Mouse (Mus musculus) midbrain, embryonic 12.5 days (tissue): ENCODE data around the gene Olfr1058. TPM values are rescaled to one million over a fixed set of nuclear protein-coding genes. Genes with fewer than 3 reads are reported as not detected.
"Not testable (repeated sequence)": the region's sequence is repeated elsewhere in the genome, so short reads cannot be mapped to it uniquely, and the experiment has no call there.

Experiments
- ATAC-seq: fragments of 200-750 bp; cut with Nextera tagmentation; 2 replicates; pipeline ENCODE4 v1.8.0; 2017; ENCODE audit warnings: low read depth, moderate TSS enrichment, moderate library complexity; ENCODE audit not compliant: low FRiP score
- H3K27ac ChIP-seq: fragments of 300-500 bp; sonication (generic); replicated peaks from 2 replicates; pipeline ENCODE4 v1.5.1; 2016; ENCODE audit warnings: mild to moderate bottlenecking
- H3K27me3 ChIP-seq: fragments of 300-500 bp; sonication (generic); 2 replicates; pipeline ENCODE4 v1.6.1; 2016; ENCODE audit warnings: mild to moderate bottlenecking
- H3K36me3 ChIP-seq: fragments of 300-500 bp; sonication (generic); 2 replicates; pipeline ENCODE4 v1.6.1; 2016
- H3K4me1 ChIP-seq: fragments of 300-500 bp; sonication (generic); 2 replicates; pipeline ENCODE4 v1.6.1; 2016
- H3K4me2 ChIP-seq: fragments of 300-500 bp; sonication (generic); replicated peaks from 2 replicates; pipeline ENCODE4 v1.6.1; 2016; ENCODE audit warnings: mild to moderate bottlenecking, moderate library complexity
- H3K4me3 ChIP-seq: fragments of 300-500 bp; sonication (generic); 2 replicates; pipeline ENCODE4 v1.5.1; 2016; ENCODE audit warnings: mild to moderate bottlenecking
- H3K9ac ChIP-seq: fragments of 300-500 bp; sonication (generic); replicated peaks from 2 replicates; pipeline ENCODE4 v1.6.1; 2016; ENCODE audit warnings: mild to moderate bottlenecking, moderate library complexity
- H3K9me3 ChIP-seq: fragments of 300-500 bp; sonication (generic); 2 replicates; pipeline ENCODE4 v1.6.1; 2016; ENCODE audit warnings: mild to moderate bottlenecking
- WGBS: fragments of 180-500 bp; shearing (Covaris S2); methylation state at CpG from one replicate; pipeline ENCODE4 v1.1.7; 2016; 5-methylcytosine and 5-hydroxymethylcytosine counted together
- polyA plus RNA-seq: library from polyadenylated mRNA; unstranded; fragments of >200 nt; fragmentation: Nextera tagmentation; extraction: Ambion mirVana; gene quantifications from 2 replicates; pipeline ENCODE4 v1.2.1, GENCODE M21; 2016

Gene Olfr1058
- polyA plus RNA-seq: not detected in 2 replicates

DNA sequence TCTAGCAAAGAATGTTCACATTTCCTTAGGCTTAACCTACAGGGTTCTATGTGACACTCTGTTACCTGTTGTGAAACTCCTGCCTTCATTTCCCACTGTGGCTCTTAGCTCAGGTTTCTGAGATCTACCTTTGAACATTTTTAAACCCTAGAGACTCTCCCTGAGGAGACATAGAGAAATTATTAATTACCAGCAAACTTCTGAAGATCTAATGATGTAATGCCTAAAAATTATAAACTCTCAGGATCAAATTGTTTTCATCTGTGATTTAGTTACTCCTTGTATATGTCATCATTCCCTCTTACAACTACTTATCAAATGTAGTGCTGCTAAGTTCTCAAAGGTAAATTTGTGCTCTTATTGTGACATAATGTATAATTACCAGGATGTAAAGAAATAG lies at the start of gene Olfr1058:
Gene Olfr1058 (minus strand): TSS at position 101 of the 400 bp plus-strand sequence.
- H3K9ac ChIP-seq, H3K4me3 ChIP-seq, H3K27ac ChIP-seq, H3K9me3 ChIP-seq, H3K27me3 ChIP-seq, ATAC-seq, H3K36me3 ChIP-seq, H3K4me2 ChIP-seq, H3K4me1 ChIP-seq: not testable (repeated sequence)

DNA sequence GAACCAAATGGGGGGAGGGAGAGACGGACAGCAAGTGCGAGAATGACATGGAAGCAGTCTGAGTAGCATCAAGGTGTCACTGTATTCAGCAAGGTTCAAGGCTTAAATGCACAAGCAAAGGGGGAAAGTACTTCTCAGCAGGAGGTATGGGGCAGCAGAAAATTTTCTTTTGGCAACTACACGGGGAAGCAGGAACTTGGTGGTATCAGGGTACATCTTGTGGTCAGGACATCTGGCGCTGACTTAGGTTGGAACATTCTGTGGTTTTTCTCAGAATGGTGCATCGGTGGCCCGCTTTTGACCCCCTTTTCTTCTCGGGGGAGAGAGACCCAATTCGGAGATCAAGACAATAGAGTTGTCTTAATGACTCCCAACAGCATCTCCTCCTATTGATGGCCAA lies 40.1 kb upstream of the Olfr1058 start:
- H3K4me2 ChIP-seq, H3K9me3 ChIP-seq, H3K4me1 ChIP-seq, H3K4me3 ChIP-seq, H3K27me3 ChIP-seq, H3K36me3 ChIP-seq, ATAC-seq, H3K9ac ChIP-seq, H3K27ac ChIP-seq: not testable (repeated sequence)
- WGBS: 84% methylated on average over 8 of the region's 8 CpGs

DNA sequence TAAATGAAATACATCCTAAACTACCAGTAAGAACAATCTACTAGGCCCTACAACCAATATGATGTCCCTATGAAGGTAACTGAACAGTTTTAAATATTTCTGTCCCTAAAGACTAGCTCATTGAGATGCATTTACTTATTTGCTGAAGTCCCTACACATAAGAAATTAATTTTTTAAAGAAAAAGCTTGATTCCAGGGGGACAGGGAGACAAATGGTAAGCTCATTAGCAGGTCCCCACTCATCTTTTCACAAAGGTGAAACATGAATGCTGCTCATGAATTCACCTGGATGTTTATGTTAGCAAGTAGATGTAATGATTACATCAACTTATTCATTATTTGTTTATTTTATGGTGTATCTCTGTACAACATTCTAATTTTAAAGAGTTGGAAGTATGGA lies 38.3 kb upstream of the Olfr1058 start, which contains the start of gene Olfr1062:
Gene Olfr1062 (minus strand): TSS at position 101 of the 400 bp plus-strand sequence.
- H3K36me3 ChIP-seq, H3K4me3 ChIP-seq, ATAC-seq: not testable (repeated sequence)

DNA sequence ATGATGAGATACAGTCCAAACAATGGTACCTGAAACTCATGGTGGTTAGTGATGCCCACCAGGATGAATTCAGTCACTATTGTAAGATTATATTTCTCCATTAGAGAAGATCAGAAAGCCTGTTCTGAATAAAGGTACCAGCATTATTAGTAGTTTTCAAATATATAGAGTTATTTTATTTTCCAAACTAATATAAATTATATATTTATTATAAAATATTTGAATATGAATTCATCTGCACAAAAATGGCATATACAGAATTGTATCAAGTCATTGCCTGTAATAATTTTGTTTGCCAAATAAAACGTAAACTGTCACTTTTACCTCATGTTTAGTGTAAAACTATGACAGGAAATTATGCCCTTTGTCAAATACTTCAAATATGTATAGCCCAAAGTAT lies 25.6 kb upstream of the Olfr1058 start, which contains the start of gene Olfr1061:
Gene Olfr1061 (minus strand): TSS at position 101 of the 400 bp plus-strand sequence.
- Histone ChIP-seq H3K27ac (no peak within 1 kb of the TSS), H3K4me2 (no peak within 1 kb of the TSS), H3K27me3 (no peaks in the 10 kb centered on the region), H3K36me3 (no peaks in the 10 kb centered on the region), H3K9me3 (no peaks in the 10 kb centered on the region), H3K9ac (no peak within 1 kb of the TSS), H3K4me3 (no peak within 1 kb of the TSS), H3K4me1 (no peaks in the 10 kb centered on the region)
- no peak for ATAC-seq
- 89% methylated on average over 1 of the region's 1 CpGs for WGBS

More for the DNA sequence above, 38.3 kb upstream of the Olfr1058 start, which contains the start of gene Olfr1062:
- H3K9ac ChIP-seq, H3K9me3 ChIP-seq, H3K27me3 ChIP-seq, H3K4me1 ChIP-seq, H3K4me2 ChIP-seq, H3K27ac ChIP-seq: not testable (repeated sequence)

DNA sequence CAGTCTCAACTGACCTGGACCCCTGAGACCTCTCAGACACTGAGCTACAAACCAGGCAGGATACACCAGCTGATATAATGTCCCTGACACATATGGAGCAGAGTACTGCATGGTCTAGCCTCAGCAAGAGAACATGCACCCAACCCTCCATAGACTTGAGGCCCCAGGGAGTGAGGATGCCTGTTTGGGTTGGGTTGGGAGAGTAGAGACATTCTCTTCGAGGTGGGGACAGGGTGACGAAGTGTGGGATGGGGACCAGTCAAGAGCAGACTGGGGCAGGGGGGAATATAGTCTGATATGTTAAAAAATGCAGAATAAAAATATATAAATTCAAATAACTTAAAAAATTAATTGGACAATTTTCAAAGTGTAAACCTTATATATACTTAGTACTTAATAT lies 6.8 kb upstream of the Olfr1058 start:
- Histone ChIP-seq H3K9me3 (no peaks in the 10 kb centered on the region), H3K36me3 (no peaks in the 10 kb centered on the region), H3K27me3 (no peaks in the 10 kb centered on the region), H3K4me3 (no peak overlapping the region), H3K27ac (no peak overlapping the region), H3K9ac (no peak overlapping the region), H3K4me1 (no peaks in the 10 kb centered on the region), H3K4me2 (no peak overlapping the region)
- peak; percentile 47; the same call in 1 of the 2 replicates for ATAC-seq
- WGBS: 91% methylated on average over 2 of the region's 2 CpGs

DNA sequence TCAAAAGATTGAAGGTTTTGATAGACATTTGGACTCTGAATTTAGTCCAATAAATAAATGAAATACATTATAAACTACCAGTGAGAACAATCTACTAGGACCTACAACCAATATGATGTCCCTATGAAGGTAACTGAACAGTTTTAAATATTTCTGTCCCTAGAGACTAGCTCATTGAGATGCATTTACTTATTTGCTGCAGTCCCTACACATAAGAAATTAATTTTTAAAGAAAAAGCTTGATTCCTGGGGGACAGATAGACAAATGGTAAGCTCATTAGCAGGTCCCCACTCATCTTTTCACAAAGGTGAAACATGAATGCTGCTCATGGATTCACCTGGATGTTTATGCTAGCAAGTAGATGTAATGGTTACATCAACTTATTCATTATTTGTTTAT lies 10.1 kb downstream of the Olfr1058 start, which contains the start of gene Olfr1057:
Gene Olfr1057 (minus strand): TSS at position 101 of the 400 bp plus-strand sequence.
- H3K4me2 ChIP-seq: no peak within 1 kb of the TSS
- no peak for ATAC-seq
- no peaks in the 10 kb centered on the region for H3K27me3 ChIP-seq
- H3K4me3 ChIP-seq: no peak within 1 kb of the TSS
- no peaks in the 10 kb centered on the region for H3K9me3 ChIP-seq
- H3K27ac ChIP-seq: no peak within 1 kb of the TSS
- H3K36me3 ChIP-seq: no peaks in the 10 kb centered on the region
- no peaks in the 10 kb centered on the region for H3K4me1 ChIP-seq
- H3K9ac ChIP-seq: no peak within 1 kb of the TSS

DNA sequence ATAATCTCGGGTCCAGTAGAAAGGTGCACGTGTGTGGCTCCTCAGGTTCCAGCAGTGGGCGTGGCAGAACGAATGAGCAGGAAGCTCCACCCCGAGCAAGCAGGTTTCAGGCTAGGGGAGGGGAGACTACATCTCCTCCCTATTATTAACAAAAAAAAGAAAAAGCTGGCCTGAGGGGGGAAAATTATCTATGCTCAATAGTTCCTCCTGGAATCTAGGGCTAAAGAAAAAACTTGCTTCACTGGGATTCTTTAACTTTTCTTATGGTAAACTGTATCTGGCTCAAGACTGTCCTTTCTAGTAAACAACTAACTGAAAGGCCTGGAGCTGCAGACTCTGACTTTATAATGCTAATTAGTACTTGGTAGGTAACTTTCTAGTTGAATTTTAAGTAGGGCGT lies 22.0 kb downstream of the Olfr1058 start:
- H3K36me3 ChIP-seq, H3K4me2 ChIP-seq, H3K27me3 ChIP-seq, ATAC-seq, H3K9ac ChIP-seq, H3K27ac ChIP-seq, H3K4me3 ChIP-seq, H3K4me1 ChIP-seq, H3K9me3 ChIP-seq: not testable (repeated sequence)
- no CpG with 5 or more reads among the region's 6 CpGs for WGBS

DNA sequence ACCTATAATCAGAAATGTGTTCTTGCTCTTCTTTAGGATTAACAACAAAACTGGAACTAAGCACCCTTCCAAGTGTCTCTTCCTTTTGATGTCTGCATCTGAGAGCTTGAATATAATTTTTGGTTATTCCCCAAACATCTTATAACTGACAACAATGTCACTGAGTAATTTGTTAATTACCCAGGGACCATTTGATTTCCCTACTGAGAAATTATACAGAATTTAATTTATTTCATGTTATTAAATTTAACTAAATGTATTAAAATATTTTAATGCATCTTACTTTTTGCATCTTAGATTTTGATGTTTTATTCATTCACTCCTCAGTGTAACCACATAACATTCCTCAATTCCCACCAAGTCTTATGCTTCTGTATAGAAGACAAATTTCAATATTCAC lies 26.0 kb downstream of the Olfr1058 start, which contains the start of gene Olfr1056:
Gene Olfr1056 (minus strand): TSS at position 101 of the 400 bp plus-strand sequence.
- Histone ChIP-seq H3K4me3 (no peak within 1 kb of the TSS), H3K4me1 (no peaks in the 10 kb centered on the region), H3K27me3 (no peaks in the 10 kb centered on the region), H3K9ac (no peak within 1 kb of the TSS), H3K9me3 (no peaks in the 10 kb centered on the region), H3K27ac (no peak within 1 kb of the TSS), H3K4me2 (no peak within 1 kb of the TSS), H3K36me3 (no peaks in the 10 kb centered on the region)
- ATAC-seq: no peak

DNA sequence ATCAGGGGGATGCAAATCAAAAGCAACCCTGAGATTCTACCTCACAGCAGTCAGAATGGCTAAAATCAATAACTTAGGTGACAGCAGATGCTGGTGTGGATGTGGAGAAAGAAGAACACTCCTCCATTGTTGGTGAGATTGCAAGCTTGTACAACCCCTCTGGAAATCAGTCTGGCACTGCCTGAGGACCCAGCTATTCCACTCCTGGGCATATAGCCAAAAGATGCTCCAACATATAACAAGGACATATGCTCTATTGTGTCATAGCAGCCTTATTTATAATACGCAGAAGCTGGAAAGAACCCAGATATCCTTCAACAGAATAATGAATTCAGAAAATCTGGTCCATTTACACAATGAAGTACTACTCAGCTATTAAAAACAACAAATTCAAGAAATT lies 36.6 kb downstream of the Olfr1058 start:
- not testable (repeated sequence) for H3K9me3 ChIP-seq, H3K4me2 ChIP-seq, H3K27me3 ChIP-seq, H3K36me3 ChIP-seq, H3K4me1 ChIP-seq, H3K4me3 ChIP-seq, H3K27ac ChIP-seq, ATAC-seq, H3K9ac ChIP-seq
- 97% methylated on average over 1 of the region's 1 CpGs for WGBS

DNA sequence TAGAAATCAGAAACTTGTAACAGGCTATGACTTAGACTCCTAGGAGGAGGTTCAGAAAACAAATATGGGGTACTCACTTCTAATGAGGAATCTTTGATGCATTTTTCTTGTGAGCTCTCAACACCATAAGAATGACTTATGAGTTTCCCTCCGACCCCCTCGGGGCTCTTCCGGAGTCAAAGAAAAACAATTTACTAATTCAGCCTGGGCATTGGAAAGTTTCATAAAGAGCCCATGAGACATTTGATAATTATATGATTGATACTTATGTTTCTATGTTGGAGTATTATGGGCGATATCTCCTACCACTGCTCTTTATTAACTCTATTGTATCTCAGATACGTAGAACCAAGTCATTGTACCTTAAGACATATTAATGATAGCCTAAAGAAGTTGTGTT lies 38.2 kb downstream of the Olfr1058 start, which contains the start of gene Olfr1055:
Gene Olfr1055 (minus strand): TSS at position 101 of the 400 bp plus-strand sequence.
- no peak within 1 kb of the TSS for H3K4me2 ChIP-seq
- ATAC-seq: no peak
- H3K27me3 ChIP-seq: no peaks in the 10 kb centered on the region
- no peak within 1 kb of the TSS for H3K27ac ChIP-seq
- H3K9me3 ChIP-seq: no peaks in the 10 kb centered on the region
- 92% methylated on average over 5 of the region's 5 CpGs for WGBS
- no peaks in the 10 kb centered on the region for H3K4me1 ChIP-seq
- H3K4me3 ChIP-seq: no peak within 1 kb of the TSS
- H3K9ac ChIP-seq: no peak within 1 kb of the TSS
- no peaks in the 10 kb centered on the region for H3K36me3 ChIP-seq

DNA sequence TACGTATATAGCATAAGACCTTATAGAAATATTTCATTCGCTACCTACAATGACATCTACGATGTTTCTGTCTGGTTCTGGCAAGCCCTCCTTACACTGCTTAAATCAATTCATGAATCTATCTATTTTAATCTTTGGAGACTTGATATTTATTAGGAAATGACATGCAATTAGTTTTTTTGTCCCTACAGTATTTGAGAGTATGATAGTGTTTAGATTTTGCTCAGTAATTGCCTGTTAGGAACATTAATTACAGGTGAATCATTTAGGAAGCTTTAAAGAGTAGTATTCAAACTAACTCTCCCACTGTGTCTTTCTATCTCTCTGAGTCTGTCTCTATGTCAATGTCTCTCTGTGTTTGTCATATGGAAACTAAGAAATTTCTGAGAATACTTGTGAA lies 53.0 kb downstream of the Olfr1058 start, which contains the start of gene Olfr1054:
Gene Olfr1054 (minus strand): TSS at position 101 of the 400 bp plus-strand sequence.
- 92% methylated on average over 3 of the region's 3 CpGs for WGBS
- Histone ChIP-seq H3K9me3 (no peaks in the 10 kb centered on the region), H3K27me3 (no peaks in the 10 kb centered on the region), H3K36me3 (no peaks in the 10 kb centered on the region), H3K4me3 (no peak within 1 kb of the TSS), H3K9ac (no peak within 1 kb of the TSS), H3K4me1 (no peaks in the 10 kb centered on the region), H3K4me2 (no peak within 1 kb of the TSS), H3K27ac (no peak within 1 kb of the TSS)
- ATAC-seq: no peak
